Mouse (Mus musculus): ENCODE measurements around the gene Gm10392.

DNA sequence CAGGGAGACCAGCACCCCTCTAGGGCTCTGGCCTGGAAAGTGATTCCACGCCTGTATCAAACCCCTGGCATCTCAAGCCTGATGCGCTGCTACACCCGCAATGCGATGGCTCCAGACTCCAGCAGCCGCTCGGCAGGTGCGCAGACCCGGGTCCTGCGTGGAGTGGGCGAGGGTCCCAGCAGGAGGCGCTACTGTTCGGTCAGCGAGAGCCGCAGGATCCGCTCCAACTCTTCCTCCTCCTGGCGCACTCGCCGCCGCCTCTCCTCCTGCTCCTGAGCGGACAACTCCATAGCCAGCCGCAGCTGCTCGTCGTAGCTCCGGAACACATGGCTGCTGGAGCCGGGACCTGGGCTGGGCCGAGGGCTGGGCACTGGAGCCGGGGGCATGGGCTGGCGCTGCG is 47.6 kb downstream of the Gm10392 start:
- TF ChIP-seq CTCF (IDR thresholded peaks at IDR 0.05; ENCODE audit: borderline replicate concordance, control insufficient read depth, extremely low read depth, insufficient read depth, low read length, poor library complexity) (no peak), POLR2A (IDR thresholded peaks at IDR 0.05; ENCODE audit: control insufficient read depth, extremely low read depth, insufficient read depth, low read length, poor library complexity) (no peak)
